Mouse (Mus musculus): ENCODE measurements around the gene Gm30191.

DNA sequence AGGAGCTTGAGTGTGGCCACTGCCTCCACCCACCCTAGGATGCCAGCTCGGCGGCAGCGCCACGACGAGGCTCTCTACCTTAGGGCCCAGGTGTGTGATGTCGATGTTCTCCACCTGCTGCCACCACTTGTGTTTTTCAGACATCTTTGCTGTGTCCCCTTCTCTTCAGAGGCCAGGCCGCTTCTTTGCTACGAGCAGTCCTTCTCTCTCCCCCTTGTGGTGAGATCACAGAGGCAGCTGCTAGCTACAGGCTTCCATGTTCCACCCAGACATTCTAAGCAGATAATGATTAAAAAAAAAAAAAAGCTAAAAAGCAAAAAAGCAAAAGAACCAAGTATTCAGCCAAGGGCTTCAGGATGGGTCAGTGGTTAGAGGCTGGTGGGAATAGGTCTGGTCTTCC, 19.5 kb upstream of the Gm30191 start, which contains the start of gene Catsper4:
- TF ChIP-seq POLR2A (IDR thresholded peaks at IDR 0.05; ENCODE audit: insufficient read length, low read depth) (no peak), MYOG (IDR thresholded peaks at IDR 0.05; ENCODE audit: control insufficient read depth in 1 of 3, insufficient read depth in 1 of 3, insufficient read length in 2 of 3, low read depth in 2 of 3) (no peak), POLR2AphosphoS2 (IDR thresholded peaks at IDR 0.05; ENCODE audit: insufficient read length, low read depth) (no peak), USF1 (IDR thresholded peaks at IDR 0.05; ENCODE audit: low read depth) (no peak), MAX (IDR thresholded peaks at IDR 0.05; ENCODE audit: low read depth) (no peak), SRF (IDR thresholded peaks at IDR 0.05; ENCODE audit: control insufficient read depth, insufficient read length, low read depth) (no peak), REST (IDR thresholded peaks at IDR 0.05; ENCODE audit: insufficient read depth, insufficient read length) (no peak), TCF3 (IDR thresholded peaks at IDR 0.05; ENCODE audit: insufficient read length, low read depth) (no peak), E2F4 (IDR thresholded peaks at IDR 0.05; ENCODE audit: insufficient read depth) (no peak), CEBPB (IDR thresholded peaks at IDR 0.05; ENCODE audit: insufficient read depth, poor library complexity, severe bottlenecking) (no peak)

All from myocyte (in vitro differentiated cells).